Mouse (Mus musculus): ENCODE data around the gene Fmnl2. TPM values are rescaled to one million over a fixed set of nuclear protein-coding genes. Genes with fewer than 3 reads are reported as not detected.

The Fmnl2 gene
- total and polyA plus RNA-seq, 2 experiments = 0.94 to 4.4 TPM

GRCm38 (mm10) chr2:52828077-52828476 lies 29.6 kb upstream of the Fmnl2 start:
- no peaks in the 10 kb centered on the region for H3K79me2 ChIP-seq (ENCODE audit: control insufficient read depth, insufficient read depth, low read length)
- 85% methylated on average over 4 of the region's 4 CpGs for WGBS

GRCm38 (mm10) chr2:52830513-52830912 lies 27.1 kb upstream of the Fmnl2 start:
- no peak for TF ChIP-seq POLR2A (IDR thresholded peaks at IDR 0.05; ENCODE audit: extremely low read depth, insufficient read depth, low read length)
- no peak overlapping the region for H3K27ac ChIP-seq (replicated peaks; ENCODE audit: insufficient read depth, low read depth, low read length)
- no peak overlapping the region for H3K4me3 ChIP-seq (ENCODE audit: insufficient read depth, low read depth, low read length)
- no peak overlapping the region for H3K9ac ChIP-seq (ENCODE audit: low read depth, low read length)
- WGBS = 86% methylated on average over 4 of the region's 4 CpGs
- no peaks in the 10 kb centered on the region for H3K4me1 ChIP-seq (ENCODE audit: control insufficient read depth, insufficient read depth, low read length)
- H3K27me3 ChIP-seq (ENCODE audit: control insufficient read depth, insufficient read depth, low read length) = no peaks in the 10 kb centered on the region
- H3K36me3 ChIP-seq (ENCODE audit: control insufficient read depth, insufficient read depth, low read length) = no peaks in the 10 kb centered on the region
- no peak for DNase-seq (ENCODE audit: extremely low read depth, low read depth, low spot score)
- H3K79me2 ChIP-seq (ENCODE audit: control insufficient read depth, insufficient read depth, low read length) = no peaks in the 10 kb centered on the region

More at GRCm38 (mm10) chr2:52828077-52828476, 29.6 kb upstream of the Fmnl2 start:
- Histone ChIP-seq H3K27ac (replicated peaks; ENCODE audit: insufficient read depth, low read depth, low read length) (no peak overlapping the region), H3K4me3 (ENCODE audit: insufficient read depth, low read depth, low read length) (no peak overlapping the region), H3K4me1 (ENCODE audit: control insufficient read depth, insufficient read depth, low read length) (no peaks in the 10 kb centered on the region), H3K36me3 (ENCODE audit: control insufficient read depth, insufficient read depth, low read length) (no peaks in the 10 kb centered on the region), H3K27me3 (ENCODE audit: control insufficient read depth, insufficient read depth, low read length) (no peaks in the 10 kb centered on the region), H3K9ac (ENCODE audit: low read depth, low read length) (no peak overlapping the region)
- TF ChIP-seq POLR2A (IDR thresholded peaks at IDR 0.05; ENCODE audit: extremely low read depth, insufficient read depth, low read length) = no peak
- no peak for TF ChIP-seq CTCF (IDR thresholded peaks at IDR 0.05; ENCODE audit: low read depth, low read length)
- no peak for DNase-seq (ENCODE audit: extremely low read depth, low read depth, low spot score)

GRCm38 (mm10) chr2:52831585-52831984 lies 26.1 kb upstream of the Fmnl2 start:
- no peak overlapping the region for H3K27ac ChIP-seq (replicated peaks; ENCODE audit: insufficient read depth, low read depth, low read length)
- no peaks in the 10 kb centered on the region for H3K79me2 ChIP-seq (ENCODE audit: control insufficient read depth, insufficient read depth, low read length)
- TF ChIP-seq POLR2A (IDR thresholded peaks at IDR 0.05; ENCODE audit: extremely low read depth, insufficient read depth, low read length) = no peak
- TF ChIP-seq CTCF (IDR thresholded peaks at IDR 0.05; ENCODE audit: low read depth, low read length) = no peak
- H3K36me3 ChIP-seq (ENCODE audit: control insufficient read depth, insufficient read depth, low read length) = no peaks in the 10 kb centered on the region
- no peak overlapping the region for H3K4me3 ChIP-seq (ENCODE audit: insufficient read depth, low read depth, low read length)
- WGBS = 88% methylated on average over 2 of the region's 2 CpGs
- no peaks in the 10 kb centered on the region for H3K27me3 ChIP-seq (ENCODE audit: control insufficient read depth, insufficient read depth, low read length)
- no peak overlapping the region for H3K9ac ChIP-seq (ENCODE audit: low read depth, low read length)
- no peak for DNase-seq (ENCODE audit: extremely low read depth, low read depth, low spot score)
- H3K4me1 ChIP-seq (ENCODE audit: control insufficient read depth, insufficient read depth, low read length) = no peaks in the 10 kb centered on the region

GRCm38 (mm10) chr2:52835726-52836125 lies 21.9 kb upstream of the Fmnl2 start:
- Histone ChIP-seq H3K4me3 (ENCODE audit: insufficient read depth, low read depth, low read length) (no peak overlapping the region), H3K4me1 (ENCODE audit: control insufficient read depth, insufficient read depth, low read length) (no peaks in the 10 kb centered on the region), H3K27me3 (ENCODE audit: control insufficient read depth, insufficient read depth, low read length) (no peaks in the 10 kb centered on the region), H3K79me2 (ENCODE audit: control insufficient read depth, insufficient read depth, low read length) (no peaks in the 10 kb centered on the region), H3K27ac (replicated peaks; ENCODE audit: insufficient read depth, low read depth, low read length) (no peak overlapping the region), H3K36me3 (ENCODE audit: control insufficient read depth, insufficient read depth, low read length) (no peaks in the 10 kb centered on the region), H3K9ac (ENCODE audit: low read depth, low read length) (no peak overlapping the region)
- 80% methylated on average over 3 of the region's 3 CpGs for WGBS
- DNase-seq (ENCODE audit: extremely low read depth, low read depth, low spot score) = no peak
- TF ChIP-seq POLR2A (IDR thresholded peaks at IDR 0.05; ENCODE audit: extremely low read depth, insufficient read depth, low read length) (no peak), CTCF (IDR thresholded peaks at IDR 0.05; ENCODE audit: low read depth, low read length) (no peak)

- no peaks in the 10 kb centered on the region for H3K79me2 ChIP-seq (ENCODE audit: control insufficient read depth, insufficient read depth, low read length)
- no peak overlapping the region for H3K27ac ChIP-seq (replicated peaks; ENCODE audit: insufficient read depth, low read depth, low read length)
- no peak overlapping the region for H3K9ac ChIP-seq (ENCODE audit: low read depth, low read length)
- TF ChIP-seq POLR2A (IDR thresholded peaks at IDR 0.05; ENCODE audit: extremely low read depth, insufficient read depth, low read length) (no peak), CTCF (IDR thresholded peaks at IDR 0.05; ENCODE audit: low read depth, low read length) (no peak)
- no peak for DNase-seq (ENCODE audit: extremely low read depth, low read depth, low spot score)
- H3K4me3 ChIP-seq (ENCODE audit: insufficient read depth, low read depth, low read length) = no peak overlapping the region
- no peaks in the 10 kb centered on the region for H3K27me3 ChIP-seq (ENCODE audit: control insufficient read depth, insufficient read depth, low read length)
- WGBS = 86% methylated on average over 4 of the region's 4 CpGs
- H3K4me1 ChIP-seq (ENCODE audit: control insufficient read depth, insufficient read depth, low read length) = no peaks in the 10 kb centered on the region
- no peaks in the 10 kb centered on the region for H3K36me3 ChIP-seq (ENCODE audit: control insufficient read depth, insufficient read depth, low read length)
These were observed 18.6 kb upstream of the Fmnl2 start for GRCm38 (mm10) chr2:52839074-52839473.

- Histone ChIP-seq H3K36me3 (ENCODE audit: control insufficient read depth, insufficient read depth, low read length) (no peaks in the 10 kb centered on the region), H3K4me3 (ENCODE audit: insufficient read depth, low read depth, low read length) (no peak overlapping the region), H3K4me1 (ENCODE audit: control insufficient read depth, insufficient read depth, low read length) (0 out of 2 replicates have a peak, but pooled peaks cover 3% of the 10 kb centered on the region), H3K27ac (replicated peaks; ENCODE audit: insufficient read depth, low read depth, low read length) (no peak overlapping the region), H3K27me3 (ENCODE audit: control insufficient read depth, insufficient read depth, low read length) (no peaks in the 10 kb centered on the region), H3K9ac (ENCODE audit: low read depth, low read length) (no peak overlapping the region), H3K79me2 (ENCODE audit: control insufficient read depth, insufficient read depth, low read length) (no peaks in the 10 kb centered on the region)
- DNase-seq (ENCODE audit: extremely low read depth, low read depth, low spot score) = no peak
- no peak for TF ChIP-seq POLR2A (IDR thresholded peaks at IDR 0.05; ENCODE audit: extremely low read depth, insufficient read depth, low read length)
- no peak for TF ChIP-seq CTCF (IDR thresholded peaks at IDR 0.05; ENCODE audit: low read depth, low read length)
- WGBS = 94% methylated on average over 3 of the region's 3 CpGs
These were observed 17.8 kb upstream of the Fmnl2 start for GRCm38 (mm10) chr2:52839868-52840267.

Measured in liver, adult 2 months (tissue).